Mouse (Mus musculus) hindbrain, embryonic 16.5 days (tissue): ENCODE data around the gene Trmt2b. TPM values are rescaled to one million over a fixed set of nuclear protein-coding genes. Genes with fewer than 3 reads are reported as not detected.
"Not testable (repeated sequence)": the region's sequence is repeated elsewhere in the genome, so short reads cannot be mapped to it uniquely, and the experiment has no call there.

Experiments used
- ATAC-seq: fragments of 200-750 bp; cut with Nextera tagmentation; 2 replicates; pipeline ENCODE4 v1.8.0; 2017; ENCODE audit warnings: moderate TSS enrichment, moderate library complexity
- H3K27ac ChIP-seq: fragments of 300-500 bp; sonication (generic); 2 replicates; pipeline ENCODE4 v1.5.1; 2014; ENCODE audit warnings: low read depth, mild to moderate bottlenecking, control low read depth, low read length, moderate library complexity
- H3K27me3 ChIP-seq: fragments of 300-500 bp; sonication (generic); replicated peaks from 2 replicates; pipeline ENCODE4 v1.6.1; 2014; ENCODE audit warnings: low read length; ENCODE audit not compliant: control insufficient read depth, insufficient read depth
- H3K36me3 ChIP-seq: fragments of 300-500 bp; sonication (generic); 2 replicates; pipeline ENCODE4 v1.6.1; 2014; ENCODE audit warnings: mild to moderate bottlenecking, low read length, moderate library complexity, mixed read lengths; ENCODE audit not compliant: control insufficient read depth, insufficient read depth
- H3K4me1 ChIP-seq: fragments of 300-500 bp; sonication (generic); 2 replicates; pipeline ENCODE4 v1.6.1; 2014; ENCODE audit warnings: low read depth, low read length; ENCODE audit not compliant: control insufficient read depth, insufficient read depth
- H3K4me2 ChIP-seq: fragments of 300-500 bp; sonication (generic); 2 replicates; pipeline ENCODE4 v1.6.1; 2014; ENCODE audit warnings: mild to moderate bottlenecking, low read length, control low read depth, moderate library complexity
- H3K4me3 ChIP-seq: fragments of 300-500 bp; sonication (generic); 2 replicates; pipeline ENCODE4 v1.5.1; 2014; ENCODE audit warnings: mild to moderate bottlenecking, low read length, control low read depth, moderate library complexity
- H3K9ac ChIP-seq: fragments of 300-500 bp; sonication (generic); 2 replicates; pipeline ENCODE4 v1.6.1; 2014; ENCODE audit warnings: low read depth, mild to moderate bottlenecking, control low read depth, low read length, moderate library complexity
- H3K9me3 ChIP-seq: fragments of 300-500 bp; sonication (generic); 2 replicates; pipeline ENCODE4 v1.6.1; 2014; ENCODE audit warnings: mild to moderate bottlenecking, low read length, moderate library complexity; ENCODE audit not compliant: control insufficient read depth
- WGBS: fragments of 180-500 bp; shearing (Covaris S2); extraction: QIAGEN DNeasy Blood & Tissue Kit; methylation state at CpG from one replicate; pipeline ENCODE4 v1.1.7; 2014; 5-methylcytosine and 5-hydroxymethylcytosine counted together
- polyA plus RNA-seq: library from polyadenylated mRNA; unstranded; fragments of >200 nt; fragmentation: Nextera tagmentation; extraction: Ambion mirVana; gene quantifications from 2 replicates; pipeline ENCODE4 v1.2.1, GENCODE M21; 2015

Trmt2b gene
- 7.5 and 8.2 TPM in 2 replicates for polyA plus RNA-seq

DNA sequence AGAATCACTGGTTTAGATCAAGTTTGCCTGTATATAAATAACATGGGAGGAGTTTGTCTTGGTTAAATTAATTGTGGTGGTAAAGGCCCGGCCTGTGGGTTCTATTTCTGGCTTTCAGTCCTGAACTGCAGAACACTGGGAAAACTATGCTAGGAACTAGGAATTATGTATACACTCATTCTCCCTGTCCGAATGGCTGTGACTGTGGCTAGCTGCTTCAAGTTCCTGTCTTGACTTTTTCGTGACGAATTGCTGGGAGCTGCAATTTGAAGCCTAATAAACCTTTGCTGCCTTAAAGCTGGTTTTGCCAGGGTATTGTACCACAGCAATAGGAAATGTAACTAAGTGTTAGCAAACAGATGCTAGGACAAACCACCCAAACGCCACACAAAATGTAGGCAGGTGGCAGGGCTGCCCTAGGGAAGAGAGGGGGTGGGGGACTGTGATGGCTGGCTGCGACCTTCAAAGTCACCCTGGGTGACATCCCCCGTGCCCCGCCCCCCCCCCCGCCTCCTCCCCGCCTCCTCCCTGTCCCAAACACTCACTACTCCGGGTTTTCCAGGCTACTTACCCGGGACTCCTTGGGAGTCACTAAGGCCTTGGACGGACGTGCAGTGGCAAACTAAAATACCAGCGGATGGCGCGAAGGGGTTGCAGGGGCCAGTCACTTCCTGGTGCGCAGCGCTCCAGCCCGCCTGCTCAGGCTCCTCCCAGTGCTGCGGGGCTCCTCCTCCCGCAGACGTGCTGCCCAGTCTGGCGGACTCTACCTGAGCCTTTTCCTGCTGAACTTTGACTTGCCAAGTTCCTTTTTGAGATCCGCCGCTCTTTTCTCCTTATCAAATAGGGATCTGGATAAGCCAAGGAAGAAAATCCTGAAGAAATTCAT, at the start of gene Trmt2b:
Gene Trmt2b (minus strand): TSS at position 710 of the 886 bp plus-strand sequence.
- peak within 1 kb of the TSS; percentile 45 for H3K9ac ChIP-seq
- peak; percentile 95 for ATAC-seq
- no peaks in the 10 kb centered on the region for H3K4me1 ChIP-seq
- H3K36me3 ChIP-seq, result no peaks in the 10 kb centered on the region
- H3K4me2 ChIP-seq, result peak within 1 kb of the TSS; percentile 58
- WGBS, result 22% methylated on average over 22 of the region's 26 CpGs
- no peak within 1 kb of the TSS for H3K27ac ChIP-seq
- no peaks in the 10 kb centered on the region; the same call in 1 of the 2 replicates for H3K27me3 ChIP-seq
- H3K4me3 ChIP-seq, result peak within 1 kb of the TSS; percentile 45
- no peaks in the 10 kb centered on the region for H3K9me3 ChIP-seq

DNA sequence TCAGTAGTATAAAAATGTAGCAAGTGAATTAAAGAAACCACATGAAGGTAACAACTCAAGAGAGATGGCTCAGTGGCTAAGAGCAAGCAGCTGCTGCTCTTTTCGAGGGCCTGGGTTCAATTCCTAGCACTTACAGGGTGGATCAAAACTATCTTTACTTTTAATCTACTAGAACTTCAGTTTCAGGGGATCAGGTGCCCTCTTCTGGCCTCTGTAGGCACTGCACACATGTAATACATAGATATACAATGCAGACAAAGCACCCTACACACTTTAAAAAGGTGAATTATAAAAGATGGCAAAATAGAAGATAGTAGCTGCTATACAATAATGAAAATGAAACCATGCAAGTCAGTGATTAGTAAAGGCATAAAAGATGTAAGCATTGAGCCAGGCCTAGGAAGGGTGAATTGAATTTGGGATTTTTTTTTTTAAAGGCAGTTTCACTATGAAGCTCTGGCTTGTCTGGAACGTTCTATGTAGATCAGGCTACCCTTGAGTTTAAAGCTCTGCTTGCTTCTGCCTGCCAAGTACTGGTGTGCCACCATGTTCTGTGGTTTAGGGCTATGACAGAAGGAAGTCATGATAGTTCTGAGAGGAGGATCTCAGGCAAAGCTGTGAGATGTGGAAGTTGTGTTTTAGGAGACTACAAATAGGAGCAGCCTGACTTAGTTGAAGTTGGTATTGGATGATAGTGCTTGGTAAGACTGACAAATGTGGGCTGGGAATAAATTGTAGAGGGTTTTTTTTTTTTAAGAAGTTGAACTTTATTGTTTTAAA, 42.6 kb upstream of the Trmt2b start:
- no peak for ATAC-seq
- H3K4me3 ChIP-seq, result no peak overlapping the region
- no peaks in the 10 kb centered on the region for H3K36me3 ChIP-seq
- no peak overlapping the region for H3K9ac ChIP-seq
- H3K27ac ChIP-seq, result no peak overlapping the region
- H3K4me1 ChIP-seq, result no peaks in the 10 kb centered on the region
- H3K9me3 ChIP-seq, result no peaks in the 10 kb centered on the region
- H3K4me2 ChIP-seq, result no peak overlapping the region
- 78% methylated on average over 2 of the region's 2 CpGs for WGBS
- H3K27me3 ChIP-seq, result no peaks in the 10 kb centered on the region

DNA sequence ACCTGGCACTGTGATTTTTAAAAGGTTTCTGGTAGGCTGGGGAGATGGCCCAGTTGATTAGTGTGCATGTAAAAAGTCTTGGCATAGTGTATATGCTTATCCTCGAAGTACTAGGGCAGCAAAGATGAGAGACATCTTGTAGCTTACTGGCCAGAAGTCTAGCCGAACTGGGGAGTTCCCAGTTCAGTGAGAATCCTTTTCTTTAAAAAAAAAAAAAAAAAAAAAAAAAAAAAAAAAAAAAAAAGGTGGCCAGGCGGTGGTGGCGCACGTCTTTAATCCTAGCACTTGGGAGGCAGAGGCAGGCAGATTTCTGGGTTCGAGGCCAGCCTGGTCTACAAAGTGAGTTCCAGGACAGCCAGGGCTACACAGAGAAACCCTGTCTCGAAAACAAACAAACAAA, 34.4 kb upstream of the Trmt2b start:
- not testable (repeated sequence) for H3K4me2 ChIP-seq, ATAC-seq, H3K27ac ChIP-seq, H3K4me1 ChIP-seq, H3K36me3 ChIP-seq, H3K9ac ChIP-seq, H3K9me3 ChIP-seq, H3K27me3 ChIP-seq, H3K4me3 ChIP-seq
- 90% methylated on average over 6 of the region's 7 CpGs for WGBS

DNA sequence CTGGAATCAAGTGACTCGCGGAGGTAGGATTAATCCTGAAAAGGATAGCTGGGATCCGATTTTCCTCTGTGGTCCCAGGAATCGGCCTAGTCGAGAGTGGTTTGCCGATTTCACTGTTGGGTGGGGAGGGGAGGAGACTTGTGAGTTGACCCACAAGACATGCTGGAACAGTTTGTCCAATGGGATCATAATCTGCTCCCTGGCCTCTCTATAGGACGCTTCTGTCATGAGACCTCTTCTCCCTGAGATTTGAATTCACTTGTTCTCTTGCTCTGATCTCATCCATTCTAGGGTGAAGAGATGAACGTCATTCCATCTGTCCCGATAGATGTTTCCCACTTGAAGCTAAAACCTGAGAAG, 31.5 kb upstream of the Trmt2b start:
- H3K4me3 ChIP-seq, result peak overlapping the region; percentile 47
- H3K27ac ChIP-seq, result no peak overlapping the region
- no peaks in the 10 kb centered on the region for H3K27me3 ChIP-seq
- H3K9me3 ChIP-seq, result no peaks in the 10 kb centered on the region
- ATAC-seq, result no peak; the same call in none of the 2 replicates
- no peaks in the 10 kb centered on the region for H3K4me1 ChIP-seq
- H3K36me3 ChIP-seq, result no peaks in the 10 kb centered on the region
- 42% methylated on average over 9 of the region's 9 CpGs for WGBS
- peak overlapping the region; percentile 68 for H3K4me2 ChIP-seq
- peak overlapping the region; percentile 47 for H3K9ac ChIP-seq

DNA sequence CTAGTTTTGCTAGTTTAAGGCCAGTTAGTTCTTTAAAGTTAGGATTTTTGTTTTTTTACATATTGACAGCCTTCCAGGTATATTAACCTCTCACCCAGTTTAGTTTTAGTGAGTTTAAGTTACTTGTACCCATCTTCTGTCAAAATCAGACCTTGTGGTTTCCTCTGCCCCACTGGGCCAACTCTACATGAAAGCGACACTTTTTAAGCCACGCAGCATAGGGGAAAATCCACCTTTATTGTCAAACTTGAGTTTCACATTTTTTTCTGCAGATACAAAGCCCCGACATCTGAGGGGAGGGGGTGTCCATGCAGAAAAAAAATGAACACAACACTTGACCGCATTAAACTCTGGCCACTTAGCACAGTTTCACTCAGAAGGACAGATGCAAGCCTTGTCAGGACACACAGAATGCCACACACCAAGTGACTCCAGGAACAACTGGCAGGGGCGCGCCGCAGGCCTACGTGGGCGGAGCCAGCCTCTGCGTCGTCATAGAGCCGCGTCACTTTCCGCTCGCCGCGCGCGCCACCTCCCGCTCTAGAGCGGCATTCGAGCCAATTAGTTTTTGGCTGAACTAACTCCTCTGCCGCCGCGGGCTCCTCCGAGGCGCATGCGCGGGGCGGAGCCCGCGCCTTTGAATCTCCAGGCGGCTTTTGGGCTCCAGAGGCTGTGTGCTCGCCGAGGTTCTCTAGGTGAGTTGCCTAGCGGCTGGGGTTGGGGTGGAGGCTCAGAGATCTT, 30.9 kb upstream of the Trmt2b start, which contains the start of gene Cenpi:
Gene Cenpi (plus strand): TSS at position 551 of the 741 bp plus-strand sequence.
- Histone ChIP-seq H3K36me3 (no peaks in the 10 kb centered on the region), H3K4me2 (peak within 1 kb of the TSS; percentile 68), H3K27me3 (no peaks in the 10 kb centered on the region), H3K4me1 (no peaks in the 10 kb centered on the region), H3K27ac (no peak within 1 kb of the TSS), H3K9me3 (no peaks in the 10 kb centered on the region), H3K9ac (peak within 1 kb of the TSS; percentile 52), H3K4me3 (peak within 1 kb of the TSS; percentile 47)
- 20% methylated on average over 36 of the region's 36 CpGs for WGBS
- ATAC-seq, result peak; percentile 97

DNA sequence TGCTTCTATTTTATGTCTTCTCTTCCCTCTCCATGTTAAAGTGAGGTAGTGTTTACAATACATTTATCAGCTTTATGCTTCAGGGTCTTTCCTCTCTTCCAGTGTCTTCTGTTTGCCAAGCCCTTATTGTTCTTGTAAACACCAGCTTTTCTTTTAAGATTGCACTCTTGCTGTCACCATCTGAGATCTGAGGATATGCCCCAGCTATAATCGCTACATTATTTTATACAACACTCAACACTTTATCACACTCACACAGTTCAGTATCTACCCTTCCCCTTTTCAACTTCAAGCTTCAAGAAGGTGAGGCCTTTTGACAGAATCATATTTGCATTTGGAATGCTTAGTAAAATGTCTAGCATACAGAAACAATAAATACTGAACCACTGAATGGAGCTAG, 26.5 kb upstream of the Trmt2b start:
- no peaks in the 10 kb centered on the region for H3K4me1 ChIP-seq
- H3K9ac ChIP-seq, result no peak overlapping the region
- WGBS, result 97% methylated on average over 1 of the region's 1 CpGs
- H3K4me2 ChIP-seq, result no peak overlapping the region
- H3K27me3 ChIP-seq, result no peaks in the 10 kb centered on the region
- no peaks in the 10 kb centered on the region for H3K36me3 ChIP-seq
- H3K9me3 ChIP-seq, result no peaks in the 10 kb centered on the region
- H3K27ac ChIP-seq, result no peak overlapping the region
- no peak overlapping the region for H3K4me3 ChIP-seq
- ATAC-seq, result no peak

DNA sequence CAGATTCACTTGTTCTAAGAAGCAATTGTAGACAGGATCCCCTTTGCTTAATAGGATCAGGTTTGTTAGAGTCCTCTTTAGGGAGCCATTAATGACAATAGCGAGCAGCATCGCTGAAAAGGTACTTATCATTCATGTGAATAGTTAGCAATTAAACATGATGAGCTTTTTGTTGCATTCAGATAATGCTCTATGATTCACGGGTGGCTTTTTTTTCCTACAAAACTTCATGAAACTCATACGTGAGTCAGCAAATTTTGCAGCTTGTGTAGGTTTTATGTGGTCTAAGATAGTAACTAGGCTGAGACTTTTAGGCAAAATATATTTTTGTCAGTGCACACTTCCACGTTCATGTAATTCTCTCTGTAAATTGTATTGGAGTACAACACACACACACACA, 23.4 kb upstream of the Trmt2b start:
- H3K9ac ChIP-seq, result no peak overlapping the region
- H3K4me2 ChIP-seq, result no peak overlapping the region; the same call in 1 of the 2 replicates
- ATAC-seq, result no peak
- H3K4me1 ChIP-seq, result no peaks in the 10 kb centered on the region
- H3K9me3 ChIP-seq, result no peaks in the 10 kb centered on the region
- no peaks in the 10 kb centered on the region for H3K27me3 ChIP-seq
- H3K4me3 ChIP-seq, result no peak overlapping the region
- WGBS, result 47% methylated on average over 5 of the region's 5 CpGs
- H3K27ac ChIP-seq, result no peak overlapping the region
- no peaks in the 10 kb centered on the region for H3K36me3 ChIP-seq

DNA sequence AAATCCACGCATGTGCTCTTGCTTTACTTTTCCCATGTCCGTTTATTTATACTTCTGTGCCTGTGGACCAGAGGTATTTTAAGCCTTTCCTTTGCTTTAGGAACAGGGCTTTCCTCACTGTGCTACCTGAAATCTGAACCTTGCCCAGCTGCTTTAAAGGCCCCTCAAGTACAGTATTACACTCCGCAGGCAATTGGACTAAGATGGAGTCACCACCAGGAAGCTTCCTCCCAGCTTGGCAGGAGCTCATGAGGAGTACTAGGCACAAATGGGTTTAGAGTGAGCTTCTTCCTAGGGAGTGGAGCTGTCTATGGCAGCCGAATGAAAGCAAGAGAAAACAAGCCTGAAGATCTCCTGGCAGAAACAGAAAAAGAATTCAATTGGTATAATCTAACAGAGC, 20.4 kb upstream of the Trmt2b start:
- no peaks in the 10 kb centered on the region for H3K4me1 ChIP-seq
- peak overlapping the region; percentile 54 for H3K4me3 ChIP-seq
- WGBS, result 25% methylated on average over 4 of the region's 4 CpGs
- H3K36me3 ChIP-seq, result no peaks in the 10 kb centered on the region
- 0 out of 2 replicates have a peak overlapping the region, but pooled peaks have one; percentile 72 for H3K27ac ChIP-seq
- no peaks in the 10 kb centered on the region for H3K9me3 ChIP-seq
- ATAC-seq, result peak; percentile 28; the same call in 1 of the 2 replicates
- no peaks in the 10 kb centered on the region; the same call in none of the 2 replicates for H3K27me3 ChIP-seq
- H3K9ac ChIP-seq, result peak overlapping the region; percentile 70
- H3K4me2 ChIP-seq, result peak overlapping the region; percentile 57
